ENCODE assay signal across 38 mouse cellular contexts in the genomic region with DNA sequence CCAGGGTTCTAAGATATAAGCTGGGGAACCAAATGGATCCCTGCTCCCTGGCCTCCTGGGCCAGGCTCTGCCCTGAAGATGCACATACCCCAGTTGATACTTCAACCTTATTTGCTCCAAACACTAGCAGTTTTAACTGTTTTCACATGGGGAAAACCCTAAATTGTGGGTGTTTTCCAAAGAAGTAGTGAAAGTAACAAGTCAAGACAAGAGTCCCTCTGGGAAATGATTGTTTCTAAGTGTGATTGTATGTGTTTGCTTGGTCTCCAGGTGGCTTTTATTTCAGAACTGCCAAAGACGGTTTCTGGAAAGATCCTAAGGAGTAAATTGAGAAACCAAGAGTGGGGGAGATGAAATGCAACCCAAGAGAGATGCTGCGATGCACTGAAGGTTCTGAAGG. TPM values are rescaled to one million over a fixed set of nuclear protein-coding genes. Genes with fewer than 3 reads are reported as not detected.
"Had no signal": no experiment of that assay in that cellular context is flagged by ENCODE, and none has a peak within 500 bp of the region (broad histone marks: within the 10 kb centered on the region; RNA-seq: fewer than 3 reads in every experiment).

No protein-coding gene starts in this region.

- H3K4me3 ChIP-seq: embryonic facial prominence, embryonic 10.5 days; embryonic facial prominence, embryonic 12.5 days; embryonic facial prominence, embryonic 13.5 days; embryonic facial prominence, embryonic 15.5 days; erythroblast, embryonic 14.5 days; forebrain, embryonic 10.5 days; forebrain, embryonic 12.5 days; forebrain, embryonic 13.5 days; forebrain, embryonic 15.5 days; gastrocnemius, adult 2 months; heart, adult 2 months had no signal

- H3K9ac ChIP-seq: embryonic facial prominence, embryonic 12.5 days; embryonic facial prominence, embryonic 13.5 days; embryonic facial prominence, embryonic 15.5 days; forebrain, embryonic 12.5 days; forebrain, embryonic 13.5 days; forebrain, embryonic 15.5 days; forebrain, postnatal 0 days had no signal

- H3K4me2 ChIP-seq: embryonic facial prominence, embryonic 12.5 days; embryonic facial prominence, embryonic 13.5 days; embryonic facial prominence, embryonic 15.5 days; forebrain, embryonic 12.5 days; forebrain, embryonic 13.5 days; forebrain, embryonic 15.5 days had no signal

- H3K36me3 ChIP-seq: embryonic facial prominence, embryonic 10.5 days; embryonic facial prominence, embryonic 12.5 days; embryonic facial prominence, embryonic 13.5 days; embryonic facial prominence, embryonic 15.5 days; forebrain, embryonic 10.5 days; forebrain, embryonic 12.5 days; forebrain, embryonic 15.5 days had no signal

- ATAC-seq: forebrain, embryonic 13.5 days; forebrain, embryonic 14.5 days; forebrain, embryonic 15.5 days; forebrain, embryonic 16.5 days; forebrain, postnatal 0 days had no signal

- H3K27me3 ChIP-seq: embryonic facial prominence, embryonic 12.5 days; embryonic facial prominence, embryonic 13.5 days; embryonic facial prominence, embryonic 15.5 days; forebrain, embryonic 12.5 days; forebrain, embryonic 13.5 days; forebrain, embryonic 15.5 days had no signal

- H3K9me3 ChIP-seq: embryonic facial prominence, embryonic 10.5 days; embryonic facial prominence, embryonic 12.5 days; embryonic facial prominence, embryonic 13.5 days; embryonic facial prominence, embryonic 15.5 days; forebrain, embryonic 10.5 days; forebrain, embryonic 12.5 days; forebrain, embryonic 13.5 days; forebrain, embryonic 15.5 days had no signal

- H3K27ac ChIP-seq: embryonic facial prominence, embryonic 10.5 days; embryonic facial prominence, embryonic 12.5 days; embryonic facial prominence, embryonic 13.5 days; embryonic facial prominence, embryonic 15.5 days; forebrain, embryonic 10.5 days; forebrain, embryonic 12.5 days; forebrain, embryonic 13.5 days; forebrain, embryonic 15.5 days; gastrocnemius, adult 2 months; heart, adult 2 months had no signal

- DNase-seq: cerebellum, adult 9-10 months; cerebellum, adult 9-11 months; cerebellum, postnatal 10 days; cerebellum, postnatal 14 days; cerebellum, postnatal 25 days; cerebellum, postnatal 36 days; embryo, embryonic 11 days; forebrain, postnatal 0 days; gastrocnemius, adult 2 months; gastrocnemius, postnatal 10 days; gastrocnemius, postnatal 14 days; gastrocnemius, postnatal 25 days; gastrocnemius, postnatal 36 days; heart, adult 11 months; heart, adult 18-20 months; heart, adult 2 months had no signal

- H3K4me1 ChIP-seq: embryonic facial prominence, embryonic 10.5 days; embryonic facial prominence, embryonic 12.5 days; embryonic facial prominence, embryonic 13.5 days; embryonic facial prominence, embryonic 15.5 days; forebrain, embryonic 12.5 days; forebrain, embryonic 13.5 days; forebrain, embryonic 15.5 days had no signal

RNA-seq across cellular contexts. Expression of a gene that starts 11.7 kb away (rescaled TPM):
- total RNA-seq: common myeloid progenitor, adult 5-6 weeks; gastrocnemius, adult 2 months; gastrocnemius, adult 8-10 months; gastrocnemius, postnatal 10 days; gastrocnemius, postnatal 14 days; gastrocnemius, postnatal 25 days; gastrocnemius, postnatal 36 days; gastrocnemius, postnatal 4 days; granulocyte monocyte progenitor cell, adult 5-6 weeks; heart, adult 18-20 months; heart, adult 2 months; heart, adult 8-10 months had no signal
- polyA plus RNA-seq: cortical plate, adult 2 months; embryonic facial prominence, embryonic 10.5 days; embryonic facial prominence, embryonic 11.5 days; embryonic facial prominence, embryonic 12.5 days; embryonic facial prominence, embryonic 13.5 days; embryonic facial prominence, embryonic 14.5 days; erythroblast, embryonic 14.5 days; forebrain, embryonic 10.5 days; forebrain, embryonic 11.5 days; forebrain, embryonic 12.5 days; forebrain, embryonic 13.5 days; forebrain, embryonic 14.5 days; forebrain, embryonic 15.5 days; forebrain, embryonic 16.5 days; forebrain, postnatal 0 days; frontal cortex, adult 2 months; heart, adult 2 months had no signal

RNA-seq across cellular contexts. Expression of a gene that starts 19.2 kb away (rescaled TPM):
- total RNA-seq: common myeloid progenitor, adult 5-6 weeks; forebrain, postnatal 0 days; gastrocnemius, adult 18-20 months; gastrocnemius, adult 2 months; gastrocnemius, adult 8-10 months; gastrocnemius, postnatal 10 days; gastrocnemius, postnatal 14 days; gastrocnemius, postnatal 25 days; gastrocnemius, postnatal 36 days; gastrocnemius, postnatal 4 days; granulocyte monocyte progenitor cell, adult 5-6 weeks; heart, adult 18-20 months; heart, adult 2 months had no signal
- polyA plus RNA-seq: cortical plate, adult 2 months; embryonic facial prominence, embryonic 10.5 days; embryonic facial prominence, embryonic 11.5 days; embryonic facial prominence, embryonic 12.5 days; embryonic facial prominence, embryonic 13.5 days; embryonic facial prominence, embryonic 14.5 days; embryonic facial prominence, embryonic 15.5 days; erythroblast, embryonic 14.5 days; forebrain, embryonic 10.5 days; forebrain, embryonic 11.5 days; forebrain, embryonic 12.5 days; forebrain, embryonic 13.5 days; forebrain, embryonic 15.5 days; forebrain, embryonic 16.5 days; frontal cortex, adult 2 months had no signal

RNA-seq across cellular contexts. Expression of a gene that starts 23.2 kb away (rescaled TPM):
- total RNA-seq: common myeloid progenitor, adult 5-6 weeks; forebrain, postnatal 0 days; gastrocnemius, postnatal 14 days; granulocyte monocyte progenitor cell, adult 5-6 weeks had no signal
- polyA plus RNA-seq: embryonic facial prominence, embryonic 10.5 days; embryonic facial prominence, embryonic 11.5 days; embryonic facial prominence, embryonic 12.5 days; embryonic facial prominence, embryonic 13.5 days; embryonic facial prominence, embryonic 15.5 days; erythroblast, embryonic 14.5 days; forebrain, embryonic 10.5 days; forebrain, embryonic 11.5 days; forebrain, embryonic 12.5 days; forebrain, embryonic 13.5 days; forebrain, embryonic 14.5 days; forebrain, embryonic 15.5 days; forebrain, embryonic 16.5 days; forebrain, postnatal 0 days had no signal
